Mouse (Mus musculus): ENCODE measurements at regions not wholly inside any gene's neighbourhood (a gene's known extent, or its start where the extent isn't known, plus 50 kb on each side); places are given as distances from the start of the nearest gene placed in this dataset.

DNA sequence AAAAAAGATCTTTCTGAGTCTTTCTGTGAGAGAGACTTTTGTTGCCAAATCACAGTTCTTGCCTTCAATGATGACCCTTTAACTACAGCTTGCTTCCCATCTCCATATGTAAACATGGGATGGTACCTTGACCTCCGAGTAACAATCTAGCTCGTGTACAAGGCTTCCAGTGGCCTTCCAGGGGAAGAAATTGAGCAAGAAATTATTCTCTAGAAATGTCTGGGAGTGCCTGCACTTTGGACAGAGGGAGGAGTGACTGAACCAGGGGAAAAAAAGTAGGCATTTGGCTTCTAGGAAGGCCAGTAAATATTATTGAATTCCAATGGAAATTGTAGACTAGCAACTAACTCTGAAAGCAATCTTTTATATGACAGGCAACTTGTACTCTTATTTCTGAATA lies 287.8 kb upstream of the Mpdz start:
- DNase-seq (ENCODE audit: low spot score in 2 of 2) = no peak

DNA sequence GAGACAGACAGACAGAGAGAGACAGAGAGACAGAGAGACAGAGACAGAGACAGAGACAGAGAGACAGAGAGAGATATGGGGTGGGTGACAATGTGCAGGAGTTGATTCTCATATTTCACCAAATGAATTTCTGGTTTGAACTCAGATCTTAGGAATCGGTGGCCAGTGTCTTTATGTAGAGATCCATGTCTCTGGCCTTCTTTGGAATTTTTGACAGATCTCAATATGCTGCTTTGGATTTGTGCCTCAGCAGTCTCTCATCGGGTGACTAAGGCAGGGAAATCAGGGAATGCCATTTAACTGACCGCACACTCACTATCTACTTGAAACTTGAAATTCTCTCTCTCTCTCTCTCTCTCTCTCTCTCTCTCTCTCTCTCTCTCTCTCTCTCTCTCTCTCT lies 286.3 kb upstream of the Mpdz start:
- no peak for DNase-seq (ENCODE audit: low spot score in 2 of 2)

DNA sequence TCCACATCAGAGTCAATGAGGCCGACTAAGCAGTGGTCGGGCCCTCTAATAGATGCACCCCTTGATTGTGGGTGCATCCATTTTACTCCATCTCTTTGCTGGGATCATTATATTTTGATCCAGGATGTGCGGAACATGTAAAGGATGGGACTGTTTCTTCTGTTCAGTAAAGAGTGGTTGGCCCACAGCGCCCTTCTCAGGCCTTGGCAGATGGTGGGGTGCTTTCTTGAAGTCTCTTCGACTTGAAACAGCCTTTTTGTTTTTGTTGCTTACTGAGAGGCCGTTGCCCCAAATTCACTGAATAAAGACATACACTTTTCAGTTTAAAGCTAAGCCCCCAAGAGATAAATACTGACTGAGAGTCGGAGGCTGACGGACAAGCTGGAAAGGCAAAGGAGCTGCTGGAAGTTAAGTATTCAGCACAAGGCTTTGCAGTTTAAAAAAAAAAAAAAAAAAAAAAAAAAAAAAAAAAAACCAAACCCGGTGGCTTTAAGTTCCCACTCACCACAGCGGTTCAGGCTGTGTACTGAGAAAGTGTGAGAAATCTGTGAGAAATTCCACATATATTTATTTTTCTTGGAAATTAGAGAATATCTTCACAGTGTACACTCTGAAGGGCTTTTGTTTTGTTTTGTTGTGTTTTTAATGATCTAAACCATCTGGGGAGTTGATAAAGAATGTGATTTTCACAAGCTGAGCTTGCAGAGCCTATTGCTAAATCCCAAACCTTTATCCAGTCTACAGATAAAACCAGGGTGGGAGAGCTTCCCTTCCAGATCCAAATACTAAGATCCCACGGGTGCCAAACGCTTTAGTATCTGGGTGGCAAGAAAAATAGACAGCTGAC lies 285.3 kb upstream of the Mpdz start:
- DNase-seq (ENCODE audit: low spot score in 2 of 2) = no peak

DNA sequence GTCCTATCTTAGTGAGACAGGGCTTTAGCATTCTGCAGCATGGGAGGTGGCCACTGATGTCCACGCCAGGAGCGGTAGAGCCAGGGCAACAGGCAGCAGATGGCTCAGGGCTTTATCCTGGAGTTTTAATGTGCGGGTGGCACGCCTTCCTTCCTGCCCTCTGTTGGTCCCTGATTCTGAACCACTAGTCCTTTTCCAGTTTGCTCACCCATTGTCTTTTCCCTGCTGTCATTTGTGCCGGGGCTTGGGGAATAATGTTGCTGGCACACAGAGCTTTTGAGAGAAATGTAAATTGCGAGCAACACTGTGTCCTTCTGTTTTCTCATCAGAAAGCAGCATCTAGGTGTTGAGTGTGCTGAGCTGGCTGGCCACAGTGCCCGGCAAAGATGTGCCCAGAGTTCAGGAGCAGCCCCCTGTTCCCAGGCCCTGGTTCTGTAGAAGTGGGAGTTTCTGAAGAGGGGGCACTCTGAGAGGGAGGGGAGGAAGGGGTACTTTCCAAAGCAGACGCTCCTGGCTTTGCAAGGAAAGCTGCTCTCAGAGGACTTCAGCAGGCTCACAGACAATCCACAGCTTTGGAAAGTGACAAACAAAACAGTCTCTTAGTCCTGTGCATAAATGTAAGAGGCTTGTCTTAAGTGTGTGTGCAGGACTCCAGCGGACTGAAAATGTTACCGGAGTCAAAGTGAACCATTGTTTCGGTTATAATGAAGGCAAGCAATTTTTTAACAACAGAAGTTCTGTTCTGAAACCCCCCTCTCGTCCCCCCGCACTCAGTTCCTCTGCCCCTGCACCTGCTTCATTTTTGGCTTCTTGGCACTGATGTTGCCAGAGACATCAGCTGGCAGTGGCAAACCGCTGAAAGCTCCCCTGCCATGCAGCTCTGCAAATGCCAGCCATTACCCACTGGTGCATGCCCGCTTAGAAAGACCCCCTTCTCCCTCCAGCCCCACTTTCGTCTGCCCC lies 284.4 kb upstream of the Mpdz start:
- DNase-seq (ENCODE audit: low spot score in 2 of 2) = no peak

DNA sequence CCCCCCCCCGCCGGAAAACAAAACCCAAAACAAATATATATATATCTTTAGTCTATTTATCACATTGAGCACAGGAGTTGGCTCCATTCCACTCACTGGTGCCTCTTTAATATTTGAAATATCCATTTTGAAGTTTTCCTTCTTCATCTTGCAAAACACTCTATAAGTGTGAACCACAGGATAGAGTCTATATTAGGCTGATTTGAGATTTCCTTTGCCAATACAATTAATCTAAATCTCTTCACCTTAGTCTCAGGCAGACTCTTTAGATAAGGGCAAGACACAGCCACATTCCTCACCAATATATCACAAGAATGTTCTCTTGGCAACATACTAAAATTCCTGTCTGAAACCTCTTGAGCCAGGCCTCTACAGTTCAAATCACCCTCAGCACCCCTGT lies 282.1 kb upstream of the Mpdz start:
- no peak for DNase-seq (ENCODE audit: low spot score in 2 of 2)

DNA sequence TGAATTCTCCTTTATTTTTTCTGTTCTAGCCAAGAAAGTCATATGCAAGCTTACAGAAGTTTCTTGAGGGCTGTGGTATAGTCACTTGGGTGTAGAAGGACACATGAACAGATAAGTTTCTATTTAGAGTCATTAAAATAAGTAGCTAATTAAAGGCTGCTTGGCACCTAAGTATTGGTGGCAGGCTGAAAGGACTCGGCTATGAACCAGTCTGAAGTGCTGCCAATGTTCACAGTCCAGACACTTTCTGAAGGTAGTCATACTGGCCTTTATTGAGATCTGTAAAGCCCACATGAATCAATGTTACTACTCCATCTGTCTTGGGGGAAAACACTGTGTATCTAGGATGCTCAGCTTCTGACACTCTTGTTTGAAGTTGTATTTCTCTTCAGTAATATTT lies 269.8 kb upstream of the Mpdz start:
- no peak for DNase-seq (ENCODE audit: low spot score in 2 of 2)

DNA sequence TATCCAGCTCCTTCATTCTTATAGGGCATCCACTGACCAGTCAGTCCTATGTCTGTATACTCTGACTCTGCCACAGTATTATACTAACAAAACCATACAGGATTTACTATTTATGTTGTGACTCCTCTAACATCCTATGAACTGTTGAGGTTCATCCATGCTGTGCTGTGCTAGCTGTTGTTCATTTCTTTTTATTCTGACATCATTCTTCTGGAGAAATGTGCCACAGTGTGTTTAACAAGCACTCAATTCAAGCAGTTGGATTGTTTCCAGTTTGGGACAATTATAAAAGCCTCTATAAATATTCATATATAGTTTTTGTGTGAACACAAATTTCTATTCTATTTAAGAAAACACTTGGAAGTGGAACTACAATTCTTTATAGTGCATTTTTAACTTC lies 252.6 kb upstream of the Mpdz start:
- no peak for DNase-seq (ENCODE audit: low spot score in 2 of 2)

DNA sequence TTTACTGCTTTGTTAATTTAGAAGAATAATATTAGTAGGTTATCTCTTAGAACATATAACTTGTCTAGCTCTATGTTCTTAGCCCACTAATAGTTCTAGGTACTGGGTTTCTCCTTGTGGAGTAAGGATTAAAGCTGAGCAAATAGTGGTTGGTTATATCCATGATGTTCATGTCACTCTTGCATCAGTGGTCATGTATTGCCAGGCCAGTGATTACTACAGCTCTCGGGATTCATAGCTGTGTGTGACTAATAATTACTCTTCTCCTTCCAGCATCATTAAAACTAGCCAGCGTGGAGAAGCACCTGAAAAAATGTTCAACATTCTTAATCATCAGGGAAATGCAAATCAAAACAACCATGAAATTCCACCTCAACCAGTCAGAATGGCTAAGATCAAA lies 234.6 kb upstream of the Mpdz start:
- DNase-seq (ENCODE audit: low spot score in 2 of 2) = no peak

DNA sequence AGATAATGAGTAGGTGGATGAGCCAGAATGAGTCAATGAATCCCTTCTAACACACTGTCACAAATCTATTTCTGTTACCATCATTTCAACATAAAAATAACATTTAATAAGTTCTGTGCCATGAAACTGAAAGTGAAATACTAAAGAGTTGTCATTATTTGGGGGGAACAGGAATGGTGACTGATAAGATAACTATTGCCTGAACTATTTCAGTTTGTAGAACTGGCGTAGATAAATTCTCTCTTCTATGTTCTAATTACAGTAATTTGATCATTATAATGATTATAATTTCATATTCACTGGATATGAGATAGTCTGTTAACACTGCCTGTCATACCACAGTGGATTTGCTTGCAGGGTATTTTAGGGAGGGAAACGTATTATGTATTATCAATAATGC lies 232.3 kb upstream of the Mpdz start:
- DNase-seq (ENCODE audit: low spot score in 2 of 2) = no peak

DNA sequence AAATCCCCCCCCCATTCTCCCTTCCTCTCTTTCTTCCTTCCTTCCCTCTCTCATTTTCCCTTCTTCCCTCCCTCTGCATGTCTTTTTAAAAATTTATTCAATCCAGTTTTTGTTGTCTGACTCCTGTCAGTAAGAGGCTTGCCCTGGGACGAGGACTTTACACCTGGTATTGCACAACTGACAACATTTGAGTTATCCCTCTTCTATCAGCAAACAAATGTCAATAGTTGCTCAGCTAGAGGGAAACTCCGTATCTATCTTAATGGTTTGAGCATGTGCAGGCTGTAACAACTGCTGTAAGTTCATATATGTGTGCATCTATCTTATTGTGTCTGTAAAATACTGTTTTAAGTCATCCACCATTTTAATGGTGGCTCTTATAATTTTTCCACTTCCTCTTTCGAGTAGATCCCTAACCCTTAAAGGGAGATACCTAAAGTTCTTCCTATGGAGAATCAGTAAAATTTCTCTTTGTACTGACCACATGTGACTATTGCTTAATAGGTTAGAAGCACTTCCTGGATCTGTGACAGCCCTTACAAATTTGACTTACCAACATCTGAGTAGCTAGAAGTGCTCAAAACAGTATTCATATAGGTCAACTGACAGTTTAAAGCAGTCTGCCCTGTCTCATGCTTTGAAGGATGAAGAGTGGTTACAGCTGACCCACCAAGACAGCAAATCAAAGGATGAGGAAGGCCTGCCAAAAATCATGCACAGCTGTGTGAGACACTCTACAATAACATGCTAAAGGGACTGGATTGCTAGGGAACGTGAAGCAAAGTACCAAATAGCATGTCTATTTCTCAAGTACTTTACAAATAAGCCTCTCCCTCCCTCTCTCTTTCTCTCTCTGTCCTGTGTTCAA lies 231.0 kb upstream of the Mpdz start:
- DNase-seq (ENCODE audit: low spot score in 2 of 2) = no peak

DNA sequence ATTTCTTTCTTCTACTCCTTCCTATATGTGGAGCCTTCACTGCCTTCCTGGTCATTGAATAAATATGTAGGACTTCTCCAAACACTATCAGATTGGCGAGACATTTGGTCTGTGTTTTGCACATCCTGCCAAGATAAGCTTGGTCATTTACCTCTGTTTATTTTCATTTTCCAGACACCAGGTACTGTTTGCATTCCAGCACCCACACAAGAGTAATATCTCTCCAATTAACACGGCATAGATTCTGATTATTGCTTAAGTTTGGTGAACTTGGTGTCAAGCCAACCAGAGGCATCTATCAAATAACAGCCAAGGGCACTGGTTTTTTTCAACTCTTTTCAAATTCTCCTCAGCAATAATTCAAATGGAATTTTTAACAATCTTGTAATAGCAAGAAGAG lies 229.4 kb upstream of the Mpdz start:
- DNase-seq (ENCODE audit: low spot score in 2 of 2) = no peak

DNA sequence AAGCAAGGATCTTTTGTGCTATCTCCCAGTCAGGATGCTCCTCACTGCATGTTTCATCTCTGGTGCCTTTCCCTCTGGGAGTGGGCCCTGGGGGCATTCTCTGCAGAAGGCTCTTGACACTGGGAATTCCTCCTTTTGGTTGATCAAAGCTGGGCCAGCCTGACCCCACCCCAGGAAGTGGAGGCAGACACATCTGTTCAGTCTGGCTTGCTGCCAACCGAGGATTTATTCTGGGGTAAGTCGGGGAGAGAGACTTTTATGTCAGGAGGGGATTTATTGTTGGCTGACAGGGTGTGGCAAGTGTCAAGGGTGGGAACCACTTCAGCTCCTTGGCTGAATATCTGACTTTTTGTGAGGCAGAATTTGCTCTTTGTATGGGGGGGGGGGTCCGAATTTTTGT lies 226.6 kb upstream of the Mpdz start:
- DNase-seq (ENCODE audit: low spot score in 2 of 2) = peak in 1 of 2 experiments; percentile 10

DNA sequence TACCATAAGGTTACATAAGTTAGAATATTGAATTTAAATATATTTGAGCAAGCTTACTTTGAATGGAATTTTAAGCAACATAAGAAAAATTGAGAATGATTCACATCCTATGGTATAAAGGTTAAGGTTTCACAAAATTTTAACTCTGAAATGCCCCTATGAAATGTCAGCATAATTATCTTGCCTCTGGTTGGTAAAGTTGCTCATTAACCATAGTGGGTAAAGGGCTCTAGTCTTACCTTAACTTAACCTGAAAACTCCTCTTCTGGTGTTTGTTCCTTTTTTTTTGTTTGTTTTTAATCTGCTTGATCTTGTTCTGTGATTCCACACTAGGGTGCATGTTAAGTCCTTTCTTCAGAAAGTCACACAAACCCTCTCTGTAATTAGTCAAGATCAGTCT lies 218.5 kb upstream of the Mpdz start:
- no peak for DNase-seq (ENCODE audit: low spot score in 2 of 2)

DNA sequence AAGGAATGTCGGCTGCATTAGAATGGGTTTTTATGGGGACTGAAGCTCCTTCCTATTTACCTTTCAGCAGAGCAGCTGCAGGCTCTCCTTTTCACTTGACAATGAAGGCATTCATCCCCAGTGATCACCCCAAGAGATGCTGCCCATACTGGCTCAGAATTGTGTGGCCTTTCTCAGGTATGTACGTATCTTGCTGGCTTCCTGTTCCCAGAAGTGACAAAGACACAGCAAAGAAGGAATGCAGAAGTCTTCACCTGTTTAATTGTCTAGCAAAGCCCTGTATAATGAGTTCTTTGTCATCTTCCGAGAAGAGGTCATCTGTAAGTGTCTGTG lies 185.8 kb upstream of the Mpdz start:
- DNase-seq (ENCODE audit: low spot score in 2 of 2) = no peak

DNA sequence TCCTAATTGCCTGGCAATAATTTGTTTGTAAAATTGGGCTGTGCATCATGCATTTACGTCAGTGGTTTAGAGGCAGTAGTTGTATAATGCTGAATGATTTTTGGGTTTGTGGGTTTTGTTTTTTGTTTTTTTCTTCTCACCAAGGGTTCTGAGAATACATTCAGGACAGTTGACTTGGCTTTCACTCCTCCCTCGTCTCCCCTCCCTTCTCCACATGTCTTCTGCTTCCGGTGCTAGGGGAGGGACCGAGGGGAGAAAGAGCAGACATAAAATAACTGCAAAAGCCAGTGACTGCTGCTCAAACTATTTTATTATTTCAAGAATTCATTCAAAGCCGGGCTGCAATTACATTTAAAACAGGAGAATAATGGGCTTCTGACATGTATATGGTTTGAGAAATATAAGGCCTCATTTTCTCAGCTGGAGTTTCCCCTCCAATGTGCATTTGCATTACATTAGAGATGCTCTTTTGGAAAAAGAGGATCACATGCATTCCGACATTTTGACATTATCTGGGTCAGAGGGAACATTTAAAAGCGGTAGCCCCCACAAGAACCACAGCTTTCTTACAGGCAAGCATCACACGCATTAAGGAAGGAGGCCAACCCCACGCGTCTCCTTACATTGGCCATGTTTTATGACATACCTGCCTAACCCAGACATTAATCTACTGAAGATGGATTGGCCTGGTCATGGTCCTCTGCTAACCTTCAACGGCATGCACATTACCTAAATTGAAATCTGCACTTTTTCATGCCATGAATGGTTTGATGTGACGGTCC lies 185.3 kb upstream of the Mpdz start:
- DNase-seq (ENCODE audit: low spot score in 2 of 2) = no peak

DNA sequence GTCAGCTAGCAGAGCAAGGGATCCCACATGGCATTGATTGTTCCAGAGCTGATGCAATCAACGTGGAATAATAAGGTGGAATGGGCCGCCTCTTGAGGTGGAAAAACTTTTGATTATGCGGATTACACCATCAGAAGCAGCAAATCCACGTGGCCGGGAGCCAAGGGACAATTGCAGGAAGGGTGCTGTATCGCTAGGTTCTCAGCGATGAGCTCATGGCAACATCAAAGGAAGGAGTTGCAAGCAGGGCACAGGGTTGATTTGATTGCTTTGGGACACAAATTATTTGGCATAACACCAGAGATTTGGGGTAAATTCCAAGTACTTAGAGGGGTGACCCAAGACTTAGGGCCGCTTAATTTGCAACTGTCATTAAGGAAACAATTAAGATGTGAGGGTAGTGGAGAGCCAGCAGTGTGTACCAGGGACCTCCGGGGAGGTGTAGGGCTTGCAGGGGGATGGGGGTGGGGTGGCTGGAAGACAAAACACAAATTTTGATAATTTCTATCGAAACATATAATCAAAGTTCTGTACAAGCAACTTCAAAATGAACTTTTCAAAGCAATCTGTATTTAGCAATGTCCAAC lies 182.8 kb upstream of the Mpdz start:
- peak in 1 of 2 experiments; percentile 5 for DNase-seq (ENCODE audit: low spot score in 2 of 2)

DNA sequence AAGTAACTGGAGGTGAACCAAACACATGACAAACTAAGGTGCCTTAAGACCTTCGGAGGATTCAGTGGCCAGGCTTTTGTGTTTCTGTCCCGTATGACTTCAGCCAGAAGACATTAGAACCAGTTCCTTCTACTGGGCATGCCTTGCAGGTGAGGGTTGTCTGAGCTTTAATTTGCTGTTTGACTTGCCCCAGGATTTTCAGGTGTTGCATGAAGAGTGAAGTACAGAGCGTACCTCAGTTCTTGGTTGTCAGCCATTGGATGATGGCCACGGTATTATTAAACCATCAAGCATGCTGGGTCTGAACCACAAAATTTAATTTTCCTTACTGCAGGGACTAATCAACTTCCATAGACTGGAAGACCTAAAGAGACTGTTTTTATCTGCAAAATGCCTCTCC lies 181.5 kb upstream of the Mpdz start:
- no peak for DNase-seq (ENCODE audit: low spot score in 2 of 2)

DNA sequence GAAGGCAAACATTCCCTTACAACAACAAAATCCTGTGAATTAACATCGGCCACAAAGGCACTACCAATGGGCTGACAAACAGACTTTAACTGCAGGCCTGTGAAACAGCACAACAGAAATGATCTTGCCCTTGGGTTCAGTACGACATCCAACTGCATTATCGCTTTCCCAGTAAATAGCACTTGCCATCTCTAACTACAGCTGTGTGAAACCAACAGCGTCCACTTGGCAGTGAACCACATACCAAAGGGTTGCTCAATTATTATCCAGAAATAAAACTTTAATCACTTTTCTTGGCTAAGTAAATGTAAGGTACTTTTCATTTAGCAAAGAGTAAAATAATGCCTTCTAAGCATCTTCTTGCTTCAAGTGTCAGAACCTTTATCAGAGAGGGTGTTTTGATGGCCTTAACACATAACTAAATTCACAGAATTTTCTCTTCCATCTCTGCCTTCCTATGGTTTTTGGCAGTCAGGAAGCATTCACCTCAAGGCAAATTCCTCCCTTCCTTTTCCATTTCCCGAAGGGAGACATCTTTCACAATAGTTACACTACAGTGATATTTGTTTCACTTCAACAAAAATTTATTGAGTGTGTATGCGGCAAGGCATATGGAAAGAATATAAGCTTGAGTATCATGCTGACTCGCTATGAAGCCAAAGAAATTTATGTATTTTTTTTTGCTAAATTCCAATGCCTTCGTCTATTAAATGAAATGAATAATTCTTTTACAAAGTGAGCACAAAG lies 178.9 kb upstream of the Mpdz start:
- DNase-seq (ENCODE audit: low spot score in 2 of 2) = peak; percentile 15 to 30

DNA sequence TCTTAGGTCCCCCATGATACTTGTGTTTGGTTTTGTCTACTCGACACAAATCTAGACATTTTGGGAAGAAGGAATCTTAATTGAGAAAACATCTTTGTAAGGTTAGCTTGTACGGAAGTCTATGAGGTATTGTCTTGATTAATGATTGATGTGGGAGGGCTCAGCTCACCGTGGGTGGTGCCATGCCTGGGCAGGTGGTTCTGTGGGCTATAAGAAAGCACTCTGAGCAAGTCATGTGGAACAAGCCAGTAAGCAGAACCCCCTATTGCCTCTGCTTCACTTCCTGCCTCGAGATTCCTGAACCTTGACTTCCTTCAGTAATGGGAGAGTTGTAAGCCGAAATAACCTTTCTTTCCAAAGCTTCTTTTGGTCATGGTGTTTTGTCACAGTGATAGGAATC lies 174.6 kb upstream of the Mpdz start:
- DNase-seq (ENCODE audit: low spot score in 2 of 2) = no peak

DNA sequence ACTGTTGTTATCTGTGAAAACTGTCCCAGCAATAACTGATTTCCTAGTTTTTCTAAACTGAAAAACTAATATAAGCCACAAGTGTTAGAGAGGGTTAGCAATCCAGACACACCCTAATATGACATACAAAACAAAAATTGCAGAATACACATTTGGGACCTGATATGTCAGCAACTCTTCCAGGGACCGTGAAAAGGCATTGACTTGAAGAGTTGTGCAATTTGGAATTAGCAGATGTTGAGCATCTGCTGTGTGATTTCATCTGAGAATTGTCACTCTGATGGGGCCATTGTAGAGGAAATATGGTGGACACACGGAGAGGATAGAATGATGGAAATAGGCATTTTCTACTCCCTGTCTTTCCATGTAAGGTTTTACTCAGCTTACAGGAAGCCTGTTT lies 168.6 kb upstream of the Mpdz start:
- DNase-seq (ENCODE audit: low spot score in 2 of 2) = no peak
